Mouse (Mus musculus): ENCODE results near the gene Spi1. TPM values are rescaled to one million over a fixed set of nuclear protein-coding genes. Genes with fewer than 3 reads are reported as not detected.
"Not testable (repeated sequence)": the region's sequence is repeated elsewhere in the genome, so short reads cannot be mapped to it uniquely, and the experiment has no call there.

Gene Spi1
- total RNA-seq, 2 experiments from 2014 or later: 139 to 208 TPM

- peak; percentile 47 for ATAC-seq (replicated peaks; ENCODE audit: poor library complexity, severe bottlenecking)
Measured at GRCm38 (mm10) chr2:91088987-91089386, 6.8 kb downstream of the Spi1 start.

GRCm38 (mm10) chr2:91090208-91090607, 8.0 kb downstream of the Spi1 start:
- no peak for ATAC-seq (replicated peaks; ENCODE audit: poor library complexity, severe bottlenecking)

GRCm38 (mm10) chr2:91090827-91091226, 8.6 kb downstream of the Spi1 start:
- no peak for ATAC-seq (replicated peaks; ENCODE audit: poor library complexity, severe bottlenecking)

- ATAC-seq (replicated peaks; ENCODE audit: poor library complexity, severe bottlenecking): peak; percentile 80
Measured at GRCm38 (mm10) chr2:91096524-91096923, 14.3 kb downstream of the Spi1 start.

- no peak for ATAC-seq (replicated peaks; ENCODE audit: poor library complexity, severe bottlenecking)
Measured at GRCm38 (mm10) chr2:91097015-91097414, 14.8 kb downstream of the Spi1 start.

- peak; percentile 53 for ATAC-seq (replicated peaks; ENCODE audit: poor library complexity, severe bottlenecking)
Measured at GRCm38 (mm10) chr2:91098156-91098555, 16.0 kb downstream of the Spi1 start.

- peak; percentile 47 for ATAC-seq (replicated peaks; ENCODE audit: poor library complexity, severe bottlenecking)
Measured at GRCm38 (mm10) chr2:91101124-91101740, 19.0 kb downstream of the Spi1 start.

GRCm38 (mm10) chr2:91108156-91108555, 26.0 kb downstream of the Spi1 start:
- ATAC-seq (replicated peaks; ENCODE audit: poor library complexity, severe bottlenecking): no peak

GRCm38 (mm10) chr2:91109241-91109640, 27.1 kb downstream of the Spi1 start:
- ATAC-seq (replicated peaks; ENCODE audit: poor library complexity, severe bottlenecking): no peak

GRCm38 (mm10) chr2:91109807-91110385, 27.7 kb downstream of the Spi1 start:
- no peak for ATAC-seq (replicated peaks; ENCODE audit: poor library complexity, severe bottlenecking)

- ATAC-seq (replicated peaks; ENCODE audit: poor library complexity, severe bottlenecking): no peak
Measured at GRCm38 (mm10) chr2:91110429-91110828, 28.2 kb downstream of the Spi1 start.

GRCm38 (mm10) chr2:91111832-91112231, 29.6 kb downstream of the Spi1 start:
- ATAC-seq (replicated peaks; ENCODE audit: poor library complexity, severe bottlenecking): not testable (repeated sequence)

GRCm38 (mm10) chr2:91112491-91112890, 30.3 kb downstream of the Spi1 start:
- no peak for ATAC-seq (replicated peaks; ENCODE audit: poor library complexity, severe bottlenecking)

- ATAC-seq (replicated peaks; ENCODE audit: poor library complexity, severe bottlenecking): peak; percentile 73
Measured at GRCm38 (mm10) chr2:91113334-91113733, 31.1 kb downstream of the Spi1 start.

GRCm38 (mm10) chr2:91113852-91114251, 31.7 kb downstream of the Spi1 start:
- no peak for ATAC-seq (replicated peaks; ENCODE audit: poor library complexity, severe bottlenecking)

- ATAC-seq (replicated peaks; ENCODE audit: poor library complexity, severe bottlenecking): peak; percentile 23; the same call in 1 of the 2 replicates
Measured at GRCm38 (mm10) chr2:91114781-91115577, 32.8 kb downstream of the Spi1 start.

- no peak for ATAC-seq (replicated peaks; ENCODE audit: poor library complexity, severe bottlenecking)
Measured at GRCm38 (mm10) chr2:91115578-91115970, 33.4 kb downstream of the Spi1 start.

- no peak for ATAC-seq (replicated peaks; ENCODE audit: poor library complexity, severe bottlenecking)
Measured at GRCm38 (mm10) chr2:91116842-91117241, 34.7 kb downstream of the Spi1 start.

- no peak for ATAC-seq (replicated peaks; ENCODE audit: poor library complexity, severe bottlenecking)
Measured at GRCm38 (mm10) chr2:91117585-91118275, 35.5 kb downstream of the Spi1 start, which contains the start of gene Mybpc3. TSS of gene Mybpc3 (plus strand) at chr2:91118144.

GRCm38 (mm10) chr2:91118647-91119046, 36.5 kb downstream of the Spi1 start:
- ATAC-seq (replicated peaks; ENCODE audit: poor library complexity, severe bottlenecking): no peak

GRCm38 (mm10) chr2:91119061-91119460, 36.9 kb downstream of the Spi1 start:
- no peak for ATAC-seq (replicated peaks; ENCODE audit: poor library complexity, severe bottlenecking)
